Mouse (Mus musculus): ENCODE results near the gene Ptchd1.

DNA sequence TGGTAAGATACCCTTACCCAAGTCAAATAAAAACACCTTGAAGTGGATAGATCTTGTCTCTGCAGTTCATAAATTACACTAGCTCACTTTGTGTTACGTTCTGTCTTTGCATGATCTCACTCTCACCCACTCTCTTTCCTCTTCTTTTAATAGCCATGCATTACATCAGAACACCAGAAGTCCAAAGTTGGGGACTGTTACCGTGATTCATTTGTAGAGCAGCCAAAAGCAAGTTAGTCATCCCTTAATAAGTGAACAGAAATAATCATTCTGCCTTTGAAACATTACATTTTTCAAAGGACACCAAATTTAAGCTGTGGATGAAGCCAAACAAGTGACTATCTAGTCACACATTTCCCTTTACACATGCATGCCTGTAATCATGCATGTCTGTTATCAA lies 31.1 kb downstream of the Ptchd1 start:
- TF ChIP-seq GATA1 (IDR thresholded peaks at IDR 0.05; ENCODE audit: low read length) (no peak), TAL1 (IDR thresholded peaks at IDR 0.05; ENCODE audit: low read length) (no peak)
